Mouse (Mus musculus) spleen, adult 2 months (tissue): ENCODE results near the gene Pla1a. TPM values are rescaled to one million over a fixed set of nuclear protein-coding genes. Genes with fewer than 3 reads are reported as not detected.

Experiments used
- DNase-seq, 2 experiments: peaks; one replicate each; pipeline versions ENCODE4 v3.0.0 to v3.0.0-alpha.2; 2012 to 2021; ENCODE audit warnings: low spot score in 2 of 2, low read depth in 1 of 2
- H3K27ac ChIP-seq: fragments of 200-500 bp; 2 replicates; pipeline ENCODE4 v1.5.1; 2012; ENCODE audit warnings: low read length, inconsistent platforms; ENCODE audit not compliant: insufficient read depth
- H3K27me3 ChIP-seq: fragments of 200-500 bp; 2 replicates; pipeline ENCODE4 v1.6.1; 2012; ENCODE audit warnings: mild to moderate bottlenecking, moderate library complexity, low read length, inconsistent platforms; ENCODE audit not compliant: control insufficient read depth, insufficient read depth
- H3K36me3 ChIP-seq: fragments of 200-500 bp; 2 replicates; pipeline ENCODE4 v1.6.1; 2012; ENCODE audit warnings: mild to moderate bottlenecking, low read length, inconsistent platforms; ENCODE audit not compliant: control insufficient read depth, insufficient read depth
- H3K4me1 ChIP-seq: fragments of 200-500 bp; 2 replicates; pipeline ENCODE4 v1.6.1; 2011; ENCODE audit warnings: inconsistent platforms; ENCODE audit not compliant: control insufficient read depth, insufficient read depth, insufficient read length
- H3K4me3 ChIP-seq: fragments of 200-500 bp; 2 replicates; pipeline ENCODE4 v1.5.1; 2011; ENCODE audit warnings: mild to moderate bottlenecking, inconsistent platforms; ENCODE audit not compliant: insufficient read depth, insufficient read length; ENCODE audit errors: extremely low read depth
- CTCF ChIP-seq: fragments of 200-500 bp; IDR thresholded peaks from 2 replicates; pipeline ENCODE4 v1.5.1; 2011; ENCODE audit warnings: mild to moderate bottlenecking, inconsistent platforms; ENCODE audit not compliant: insufficient read depth, insufficient read length, insufficient replicate concordance; ENCODE audit errors: extremely low read depth
- POLR2A ChIP-seq: fragments of 200-500 bp; IDR thresholded peaks from 2 replicates; pipeline ENCODE4 v1.6.1; 2011; ENCODE audit warnings: low read depth, low read length, inconsistent platforms
- WGBS: fragments of 180-500 bp; shearing (Covaris S2); methylation state at CpG from one replicate; pipeline ENCODE4 v1.1.7; 2018; 5-methylcytosine and 5-hydroxymethylcytosine counted together
- polyA plus RNA-seq: library from polyadenylated mRNA; depleted of rRNA; stranded (reverse); fragments of >200 nt; gene quantifications from 2 replicates; pipeline ENCODE4 v1.2.3, GENCODE M21; 2012

Gene Pla1a
- polyA plus RNA-seq, 1 experiment, result 0.88 TPM

DNA sequence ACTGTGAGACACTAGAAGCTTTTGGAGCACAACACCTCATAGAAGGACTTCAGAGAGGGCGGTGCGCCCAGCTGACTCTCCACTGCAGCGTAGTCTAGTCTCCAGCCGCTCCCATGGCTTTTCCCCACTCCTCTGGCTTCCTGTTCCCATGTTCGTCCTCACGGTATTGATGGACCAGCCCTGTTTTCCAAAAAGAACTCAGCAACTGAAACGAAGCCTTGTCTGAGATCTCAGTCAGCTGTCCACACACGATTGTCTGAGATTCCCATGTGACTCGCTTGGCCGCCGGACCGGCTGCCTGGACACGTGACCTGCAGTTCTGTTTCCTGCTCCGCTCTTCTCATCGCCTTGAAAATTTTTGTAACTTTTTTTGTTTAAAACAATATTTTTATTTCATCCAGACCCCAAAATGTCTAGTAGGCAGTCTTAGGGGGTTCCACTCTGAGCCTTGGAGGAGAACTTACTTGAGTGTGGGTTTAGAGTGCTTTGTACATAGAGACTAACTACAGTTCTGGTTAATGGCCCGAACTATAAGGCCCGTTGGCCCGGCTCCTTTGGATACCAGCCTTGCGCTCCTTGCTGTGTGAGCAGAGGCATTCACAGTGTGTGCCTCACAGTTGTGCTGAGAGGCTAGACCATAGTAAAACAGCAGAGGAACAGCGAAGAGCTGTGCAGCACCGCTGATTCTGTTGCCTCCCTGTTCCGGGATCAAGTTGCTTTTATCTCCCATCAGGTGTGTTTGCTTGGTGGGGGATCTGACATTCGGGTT lies 40.6 kb downstream of the Pla1a start:
- WGBS, result 89% methylated on average over 23 of the region's 23 CpGs
- TF ChIP-seq CTCF (no peak), POLR2A (no peak)
- Histone ChIP-seq H3K4me3 (no peak overlapping the region), H3K27ac (no peak overlapping the region), H3K36me3 (no peaks in the 10 kb centered on the region), H3K4me1 (peaks cover 5% of the 10 kb centered on the region; the same call in 1 of the 2 replicates), H3K27me3 (no peaks in the 10 kb centered on the region)
- no peak for DNase-seq

DNA sequence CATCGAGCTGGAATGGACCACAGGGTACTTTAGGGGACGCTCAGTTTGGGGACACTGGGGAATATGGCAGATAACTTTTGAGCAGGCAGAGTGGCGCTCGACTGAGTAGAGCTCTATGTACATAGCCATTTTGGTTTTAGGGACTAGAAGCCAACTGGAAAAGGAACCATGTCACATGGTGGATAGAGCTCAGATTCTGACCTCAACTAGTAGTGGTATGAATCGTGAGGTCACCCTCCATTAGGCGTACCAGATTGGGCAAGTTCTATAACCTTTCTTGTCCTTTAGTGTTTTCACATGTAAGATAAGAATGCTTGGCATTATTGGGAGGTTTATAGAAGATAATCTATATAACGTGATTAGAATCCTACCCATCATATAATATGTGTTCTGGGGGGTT lies 42.6 kb downstream of the Pla1a start:
- H3K36me3 ChIP-seq, result no peaks in the 10 kb centered on the region
- 87% methylated on average over 7 of the region's 7 CpGs for WGBS
- no peaks in the 10 kb centered on the region for H3K27me3 ChIP-seq
- H3K27ac ChIP-seq, result no peak overlapping the region
- TF ChIP-seq CTCF, result no peak
- no peak for TF ChIP-seq POLR2A
- no peak for DNase-seq
- H3K4me1 ChIP-seq, result no peaks in the 10 kb centered on the region
- H3K4me3 ChIP-seq, result no peak overlapping the region

DNA sequence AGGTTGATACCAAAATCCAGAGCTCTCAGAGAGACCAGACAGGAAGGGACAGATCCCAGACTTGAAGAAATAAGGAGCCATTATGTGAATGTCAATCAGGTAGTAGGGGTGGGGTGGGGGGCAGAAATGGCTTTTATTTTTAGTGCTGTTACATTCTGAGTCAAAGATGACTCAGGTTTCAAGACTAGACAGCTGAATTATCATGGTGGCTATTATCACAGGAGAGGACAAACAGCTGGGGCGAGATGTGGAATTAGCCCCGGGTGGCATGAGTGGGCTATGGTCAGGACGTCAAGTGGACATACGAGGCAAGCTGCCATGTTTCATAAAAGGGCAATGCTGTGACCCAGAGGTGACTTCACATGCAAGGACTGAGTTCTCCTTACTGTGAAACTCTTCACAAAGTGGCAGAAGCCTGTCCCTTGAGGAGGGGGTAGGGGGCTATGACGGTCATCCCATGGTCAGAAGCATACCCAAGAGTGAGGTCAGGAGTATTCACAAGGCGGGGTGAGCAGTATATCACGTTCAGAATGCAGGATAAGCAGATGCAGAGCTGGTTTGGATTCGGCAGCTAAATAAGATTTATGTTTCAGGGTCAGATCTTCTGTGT lies 43.6 kb downstream of the Pla1a start:
- Histone ChIP-seq H3K36me3 (no peaks in the 10 kb centered on the region), H3K27me3 (no peaks in the 10 kb centered on the region), H3K27ac (no peak overlapping the region), H3K4me3 (no peak overlapping the region), H3K4me1 (no peaks in the 10 kb centered on the region)
- WGBS, result 86% methylated on average over 8 of the region's 8 CpGs
- TF ChIP-seq CTCF, result no peak
- no peak for TF ChIP-seq POLR2A
- no peak for DNase-seq

DNA sequence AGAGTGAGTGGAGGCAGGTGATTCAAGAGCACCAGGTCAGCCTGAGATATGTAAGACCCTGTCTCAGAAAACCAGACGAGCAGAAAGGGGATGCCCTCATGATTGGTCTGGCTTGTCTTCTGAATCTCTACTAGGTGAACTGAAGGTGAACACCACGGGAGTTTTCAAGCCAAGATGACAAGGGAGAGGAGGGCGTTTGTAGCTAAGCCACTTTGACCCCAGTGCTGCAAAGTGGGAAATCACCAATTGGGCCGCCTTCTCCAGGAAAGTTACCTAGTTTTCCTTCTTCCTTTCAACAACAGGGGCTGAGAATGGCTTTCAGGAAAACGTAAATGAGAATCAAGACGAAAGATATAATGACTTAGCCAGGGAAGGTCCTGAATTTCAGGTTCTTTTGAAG lies 44.2 kb downstream of the Pla1a start:
- Histone ChIP-seq H3K36me3 (no peaks in the 10 kb centered on the region), H3K4me1 (no peaks in the 10 kb centered on the region), H3K27ac (no peak overlapping the region), H3K4me3 (no peak overlapping the region), H3K27me3 (no peaks in the 10 kb centered on the region)
- TF ChIP-seq CTCF (no peak), POLR2A (no peak)
- WGBS, result 91% methylated on average over 6 of the region's 6 CpGs
- no peak for DNase-seq

DNA sequence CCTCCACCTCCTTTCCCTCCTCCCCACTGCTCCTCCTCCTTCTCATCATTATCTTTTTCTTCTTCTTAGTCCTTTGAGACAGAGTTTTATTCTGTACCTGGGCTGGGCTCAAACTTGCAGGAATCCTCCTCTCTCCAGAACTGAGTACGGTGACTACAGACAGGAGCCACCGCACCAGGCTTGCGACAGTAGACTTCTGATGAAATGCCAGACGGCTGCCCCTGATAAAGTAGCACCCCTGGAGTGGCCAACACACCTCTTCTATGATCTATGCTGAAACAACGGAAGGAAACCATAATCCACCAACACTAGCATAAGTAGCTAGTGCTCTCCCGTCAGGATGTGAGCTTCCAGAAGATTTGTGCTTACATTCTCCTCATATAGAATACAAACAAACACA lies 45.6 kb downstream of the Pla1a start:
- Histone ChIP-seq H3K27me3 (no peaks in the 10 kb centered on the region), H3K4me1 (no peaks in the 10 kb centered on the region), H3K4me3 (no peak overlapping the region), H3K27ac (no peak overlapping the region), H3K36me3 (no peaks in the 10 kb centered on the region)
- 82% methylated on average over 6 of the region's 6 CpGs for WGBS
- DNase-seq, result no peak
- TF ChIP-seq CTCF, result no peak
- TF ChIP-seq POLR2A, result no peak

DNA sequence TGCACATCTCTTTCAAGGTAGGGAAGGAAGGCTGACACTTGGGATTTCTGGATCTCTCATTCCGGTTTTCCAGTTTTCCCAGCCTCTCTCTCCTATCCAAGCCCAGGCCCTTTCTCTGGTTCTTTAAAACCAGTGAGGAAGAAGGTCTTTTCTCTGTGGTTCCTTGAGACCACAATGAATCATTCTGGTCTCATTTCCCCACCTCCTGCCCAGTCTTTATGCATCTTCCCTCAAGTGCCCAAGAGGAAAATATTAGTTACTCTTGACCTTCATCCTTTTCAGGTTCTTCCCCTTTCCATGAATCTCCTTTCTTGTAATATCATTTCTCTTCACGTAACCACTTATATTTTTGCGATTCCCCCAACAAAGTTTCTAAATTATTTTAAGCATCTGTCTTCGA lies 47.2 kb downstream of the Pla1a start:
- 82% methylated on average over 4 of the region's 4 CpGs for WGBS
- H3K27ac ChIP-seq, result no peak overlapping the region
- H3K4me1 ChIP-seq, result no peaks in the 10 kb centered on the region
- TF ChIP-seq CTCF (no peak), POLR2A (no peak)
- DNase-seq, result no peak
- H3K4me3 ChIP-seq, result no peak overlapping the region
- H3K27me3 ChIP-seq, result no peaks in the 10 kb centered on the region
- H3K36me3 ChIP-seq, result no peaks in the 10 kb centered on the region

DNA sequence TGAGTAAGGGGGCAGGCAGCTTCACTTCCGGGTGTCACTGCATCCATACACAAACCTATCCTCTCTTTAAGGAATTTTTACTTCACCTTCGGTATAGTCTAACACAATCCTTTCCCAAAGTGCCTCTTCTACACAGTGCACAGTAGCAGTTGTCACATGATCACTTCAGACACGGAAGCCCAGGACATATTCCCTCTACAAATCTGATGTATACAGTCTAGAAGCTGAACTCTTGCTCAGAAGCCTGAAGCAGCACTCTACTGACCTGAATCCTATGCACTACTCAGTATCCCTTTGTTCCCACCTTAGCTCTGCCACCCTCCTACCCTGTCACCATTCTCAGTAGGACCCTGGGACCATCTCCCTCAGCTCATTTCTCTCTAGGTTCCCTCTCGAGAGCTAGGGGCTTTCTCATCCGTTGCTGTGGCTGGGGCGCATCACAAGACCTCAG lies 47.7 kb downstream of the Pla1a start:
- no peak overlapping the region for H3K27ac ChIP-seq
- TF ChIP-seq POLR2A, result no peak
- no peak for TF ChIP-seq CTCF
- DNase-seq, result no peak
- H3K4me1 ChIP-seq, result no peaks in the 10 kb centered on the region
- H3K36me3 ChIP-seq, result no peaks in the 10 kb centered on the region
- 83% methylated on average over 6 of the region's 6 CpGs for WGBS
- no peak overlapping the region for H3K4me3 ChIP-seq
- H3K27me3 ChIP-seq, result no peaks in the 10 kb centered on the region
